Mouse (Mus musculus) heart, postnatal 0 days (tissue): Measurements from ENCODE around the gene Rabgap1l. TPM values are rescaled to one million over a fixed set of nuclear protein-coding genes. Genes with fewer than 3 reads are reported as not detected.

Experiments
- ATAC-seq: fragments of 200-750 bp; cut with Nextera tagmentation; 2 replicates; pipeline ENCODE4 v1.8.0; 2017; ENCODE audit warnings: low read depth, moderate number of reproducible peaks, moderate library complexity; ENCODE audit not compliant: insufficient read depth
- DNase-seq: peaks from one replicate; pipeline ENCODE4 v3.0.0-alpha.2; 2016; ENCODE audit warnings: low spot score
- H3K27ac ChIP-seq: fragments of 300-500 bp; sonication (generic); 2 replicates; pipeline ENCODE4 v1.5.1; 2014; ENCODE audit warnings: low read depth, mild to moderate bottlenecking
- H3K27me3 ChIP-seq: fragments of 300-500 bp; sonication (generic); 2 replicates; pipeline ENCODE4 v1.6.1; 2014; ENCODE audit warnings: low read length, mixed read lengths; ENCODE audit not compliant: control insufficient read depth, insufficient read depth
- H3K36me3 ChIP-seq: fragments of 300-500 bp; sonication (generic); replicated peaks from 2 replicates; pipeline ENCODE4 v1.6.1; 2014; ENCODE audit warnings: low read length, mixed read lengths; ENCODE audit not compliant: control insufficient read depth, insufficient read depth
- H3K4me1 ChIP-seq: fragments of 300-500 bp; sonication (generic); 2 replicates; pipeline ENCODE4 v1.6.1; 2014; ENCODE audit warnings: antibody characterized with exemption; ENCODE audit not compliant: control insufficient read depth, insufficient read depth
- H3K4me2 ChIP-seq: fragments of 300-500 bp; sonication (generic); 2 replicates; pipeline ENCODE4 v1.6.1; 2014; ENCODE audit warnings: low read depth, mild to moderate bottlenecking, low read length, moderate library complexity
- H3K4me3 ChIP-seq: fragments of 300-500 bp; sonication (generic); 2 replicates; pipeline ENCODE4 v1.5.1; 2014; ENCODE audit warnings: low read depth, low read length
- H3K9ac ChIP-seq: fragments of 300-500 bp; sonication (generic); replicated peaks from 2 replicates; pipeline ENCODE4 v1.6.1; 2014; ENCODE audit warnings: low read depth, low read length, mixed read lengths
- H3K9me3 ChIP-seq: fragments of 300-500 bp; sonication (generic); replicated peaks from 2 replicates; pipeline ENCODE4 v1.6.1; 2016; ENCODE audit warnings: low read length; ENCODE audit not compliant: control insufficient read depth
- CTCF ChIP-seq: IDR thresholded peaks from 2 replicates; pipeline ENCODE4 v1.5.1; 2016; ENCODE audit warnings: antibody characterized with exemption, control low read depth, low read depth
- EP300 ChIP-seq: IDR thresholded peaks from 2 replicates; pipeline ENCODE4 v1.6.1; 2016; ENCODE audit warnings: antibody characterized with exemption, low read depth
- WGBS: fragments of 180-500 bp; shearing (Covaris S2); extraction: QIAGEN DNeasy Blood & Tissue Kit; methylation state at CpG from one replicate; pipeline ENCODE4 v1.1.7; 2014; 5-methylcytosine and 5-hydroxymethylcytosine counted together
- polyA plus RNA-seq: library from polyadenylated mRNA; unstranded; fragments of >200 nt; fragmentation: Nextera tagmentation; extraction: Ambion mirVana; gene quantifications from 2 replicates; pipeline ENCODE4 v1.2.1, GENCODE M21; 2015
- total RNA-seq: library from RNA; depleted of rRNA; stranded (reverse); fragments of >200 nt; gene quantifications from 2 replicates; pipeline ENCODE4 v1.2.3, GENCODE M21; 2014; ENCODE audit warnings: low replicate concordance

The Rabgap1l gene
- total and polyA plus RNA-seq, 2 experiments from 2014 or later: 71.4 to 123 TPM

DNA sequence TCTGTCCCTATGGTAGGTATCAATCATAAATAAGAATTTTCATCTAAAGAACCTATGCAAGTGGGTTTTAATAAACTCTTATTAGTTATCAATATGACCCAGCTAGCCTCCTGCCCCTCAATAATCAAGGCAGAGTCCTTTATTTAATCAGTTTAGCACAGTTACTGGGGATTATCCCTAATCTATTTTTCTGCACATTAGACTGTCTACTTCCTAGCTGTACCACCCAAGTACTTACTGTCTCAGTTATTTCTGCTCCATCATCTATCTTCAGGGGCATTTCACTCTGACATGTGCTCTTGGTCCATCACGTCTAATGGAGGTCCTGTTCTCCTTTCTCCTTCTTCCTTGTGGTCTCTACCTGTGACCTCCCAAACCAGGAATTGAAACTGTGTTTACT lies 494.1 kb downstream of the Rabgap1l start:
- Histone ChIP-seq H3K4me2 (no peak overlapping the region), H3K4me3 (no peak overlapping the region), H3K4me1 (peaks cover 8% of the 10 kb centered on the region), H3K27ac (no peak overlapping the region), H3K9me3 (no peaks in the 10 kb centered on the region), H3K36me3 (no peaks in the 10 kb centered on the region), H3K9ac (no peak overlapping the region), H3K27me3 (no peaks in the 10 kb centered on the region)
- WGBS: 63% methylated on average over 1 of the region's 1 CpGs
- DNase-seq (no peak), ATAC-seq (no peak)
- TF ChIP-seq CTCF (no peak), EP300 (no peak)

DNA sequence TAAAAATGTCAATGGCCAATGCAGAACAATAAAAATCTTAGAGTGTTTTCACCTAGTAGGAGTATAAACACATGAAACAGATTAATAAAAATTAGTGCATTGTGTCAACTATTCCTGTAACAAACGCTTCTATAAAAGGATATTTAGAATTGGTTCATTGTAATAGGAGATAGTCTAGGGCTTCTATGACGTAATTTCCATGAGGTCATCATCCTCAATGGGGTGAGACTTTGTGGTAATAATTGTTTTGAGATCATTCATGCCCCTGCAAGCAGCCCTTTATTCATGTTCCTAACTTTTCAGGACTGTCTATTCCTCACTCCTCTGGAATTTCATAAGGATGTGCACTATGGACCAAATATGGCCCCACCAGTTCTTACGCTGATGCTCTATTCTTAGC lies 495.3 kb downstream of the Rabgap1l start:
- H3K9ac ChIP-seq: no peak overlapping the region
- H3K4me3 ChIP-seq: no peak overlapping the region
- ATAC-seq: no peak
- H3K36me3 ChIP-seq: no peaks in the 10 kb centered on the region
- H3K4me2 ChIP-seq: no peak overlapping the region
- no peak overlapping the region for H3K27ac ChIP-seq
- DNase-seq: no peak
- H3K27me3 ChIP-seq: no peaks in the 10 kb centered on the region
- 79% methylated on average over 3 of the region's 3 CpGs for WGBS
- TF ChIP-seq EP300: no peak
- no peak for TF ChIP-seq CTCF
- no peaks in the 10 kb centered on the region for H3K9me3 ChIP-seq
- H3K4me1 ChIP-seq: peaks cover 5% of the 10 kb centered on the region; the same call in 1 of the 2 replicates

DNA sequence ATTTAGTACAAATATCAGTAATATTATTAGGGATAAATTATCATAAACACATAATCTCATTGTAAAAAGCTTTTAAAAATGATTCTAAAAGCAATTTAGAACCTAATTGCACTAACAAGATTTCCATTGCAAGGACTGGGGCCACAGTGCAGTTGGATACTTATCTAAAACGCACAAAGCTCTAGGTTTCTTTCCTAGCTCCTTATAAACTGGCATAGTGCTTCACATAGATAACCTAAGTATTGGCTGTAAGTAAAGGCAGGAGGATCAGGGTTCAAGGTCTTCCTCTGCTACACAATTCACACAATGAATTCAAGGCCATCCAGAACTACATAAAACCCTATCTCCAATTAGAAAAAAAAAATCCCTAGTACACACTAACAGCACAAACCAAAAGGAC lies 497.7 kb downstream of the Rabgap1l start:
- DNase-seq (no peak), ATAC-seq (no peak)
- WGBS: 68% methylated on average over 1 of the region's 1 CpGs
- no peak overlapping the region for H3K4me2 ChIP-seq
- H3K27ac ChIP-seq: no peak overlapping the region
- no peaks in the 10 kb centered on the region for H3K9me3 ChIP-seq
- H3K36me3 ChIP-seq: no peaks in the 10 kb centered on the region
- no peaks in the 10 kb centered on the region for H3K27me3 ChIP-seq
- no peak overlapping the region for H3K9ac ChIP-seq
- no peak overlapping the region for H3K4me3 ChIP-seq
- H3K4me1 ChIP-seq: peaks cover 1% of the 10 kb centered on the region; the same call in 1 of the 2 replicates
- TF ChIP-seq EP300 (no peak), CTCF (no peak)

GRCm38 (mm10) chr1:160293488-160293887 lies 499.5 kb downstream of the Rabgap1l start:
- Histone ChIP-seq H3K27ac (no peak overlapping the region), H3K4me1 (peaks cover 5% of the 10 kb centered on the region), H3K4me3 (no peak overlapping the region), H3K36me3 (no peaks in the 10 kb centered on the region), H3K4me2 (no peak overlapping the region), H3K9me3 (no peaks in the 10 kb centered on the region), H3K27me3 (no peaks in the 10 kb centered on the region), H3K9ac (no peak overlapping the region)
- TF ChIP-seq EP300 (no peak), CTCF (no peak)
- WGBS: 61% methylated on average over 3 of the region's 3 CpGs
- DNase-seq (no peak), ATAC-seq (no peak)

DNA sequence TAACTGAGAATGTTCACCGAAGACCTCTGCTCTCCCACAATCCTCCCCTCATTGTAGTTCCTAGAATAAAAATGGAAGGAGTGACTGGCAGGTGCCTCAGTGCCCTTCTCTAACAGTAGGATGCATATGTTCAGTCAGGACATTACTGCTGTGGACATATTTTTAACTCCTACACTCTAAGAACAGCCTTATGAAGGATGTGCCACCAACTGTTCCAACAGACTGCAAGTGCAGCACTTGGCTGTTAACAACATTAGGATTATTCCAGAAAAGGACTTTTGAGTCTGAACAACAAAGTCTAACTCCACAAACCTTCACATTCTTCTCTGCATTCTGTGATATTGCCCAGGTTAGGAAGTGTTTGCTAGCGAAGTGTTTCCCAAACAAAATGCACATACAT lies 501.0 kb downstream of the Rabgap1l start:
- WGBS: 82% methylated on average over 2 of the region's 2 CpGs

GRCm38 (mm10) chr1:160290242-160290641 lies 502.8 kb downstream of the Rabgap1l start:
- Histone ChIP-seq H3K36me3 (no peaks in the 10 kb centered on the region), H3K4me2 (peak overlapping the region; percentile 28; the same call in 1 of the 2 replicates), H3K9ac (no peak overlapping the region), H3K27ac (peak overlapping the region; percentile 75), H3K4me3 (no peak overlapping the region), H3K9me3 (no peaks in the 10 kb centered on the region), H3K27me3 (no peaks in the 10 kb centered on the region), H3K4me1 (peaks cover 5% of the 10 kb centered on the region)
- WGBS: 24% methylated on average over 9 of the region's 9 CpGs
- no peak for ATAC-seq
- no peak for DNase-seq
- TF ChIP-seq EP300: no peak
- TF ChIP-seq CTCF: no peak

More for the DNA sequence above, 501.0 kb downstream of the Rabgap1l start:
- Histone ChIP-seq H3K4me2 (no peak overlapping the region), H3K27ac (no peak overlapping the region), H3K9me3 (no peaks in the 10 kb centered on the region), H3K4me1 (peaks cover 5% of the 10 kb centered on the region), H3K4me3 (no peak overlapping the region), H3K9ac (no peak overlapping the region), H3K27me3 (no peaks in the 10 kb centered on the region), H3K36me3 (no peaks in the 10 kb centered on the region)
- no peak for ATAC-seq
- no peak for DNase-seq
- TF ChIP-seq CTCF (no peak), EP300 (no peak)
